Mouse (Mus musculus) lung, adult 2 months (tissue): ENCODE data around the gene Nenf.

ENCODE experiments used
- CTCF ChIP-seq: fragments of 200-500 bp; IDR thresholded peaks from 2 replicates; pipeline ENCODE4 v1.5.1; 2011; ENCODE audit warnings: mild to moderate bottlenecking, low read length, control low read depth; ENCODE audit not compliant: insufficient read depth
- POLR2A ChIP-seq: fragments of 200-500 bp; IDR thresholded peaks from 2 replicates; pipeline ENCODE4 v1.6.1; 2011; ENCODE audit warnings: low read depth, mild to moderate bottlenecking, control low read depth, low read length, borderline replicate concordance; ENCODE audit errors: extremely low read depth

GRCm38 (mm10) chr1:191259121-191259520 is 58.9 kb downstream of the Nenf start:
- TF ChIP-seq POLR2A (no peak), CTCF (no peak)
